Mouse (Mus musculus): ENCODE results near the gene Zfp85. TPM values are rescaled to one million over a fixed set of nuclear protein-coding genes. Genes with fewer than 3 reads are reported as not detected.
"Not testable (repeated sequence)": the region's sequence is repeated elsewhere in the genome, so short reads cannot be mapped to it uniquely, and the experiment has no call there.

The Zfp85 gene
- 6.5 and 8.1 TPM in 2 replicates for polyA plus RNA-seq (2015; fragmentation: Nextera tagmentation; extraction: Ambion mirVana)

DNA sequence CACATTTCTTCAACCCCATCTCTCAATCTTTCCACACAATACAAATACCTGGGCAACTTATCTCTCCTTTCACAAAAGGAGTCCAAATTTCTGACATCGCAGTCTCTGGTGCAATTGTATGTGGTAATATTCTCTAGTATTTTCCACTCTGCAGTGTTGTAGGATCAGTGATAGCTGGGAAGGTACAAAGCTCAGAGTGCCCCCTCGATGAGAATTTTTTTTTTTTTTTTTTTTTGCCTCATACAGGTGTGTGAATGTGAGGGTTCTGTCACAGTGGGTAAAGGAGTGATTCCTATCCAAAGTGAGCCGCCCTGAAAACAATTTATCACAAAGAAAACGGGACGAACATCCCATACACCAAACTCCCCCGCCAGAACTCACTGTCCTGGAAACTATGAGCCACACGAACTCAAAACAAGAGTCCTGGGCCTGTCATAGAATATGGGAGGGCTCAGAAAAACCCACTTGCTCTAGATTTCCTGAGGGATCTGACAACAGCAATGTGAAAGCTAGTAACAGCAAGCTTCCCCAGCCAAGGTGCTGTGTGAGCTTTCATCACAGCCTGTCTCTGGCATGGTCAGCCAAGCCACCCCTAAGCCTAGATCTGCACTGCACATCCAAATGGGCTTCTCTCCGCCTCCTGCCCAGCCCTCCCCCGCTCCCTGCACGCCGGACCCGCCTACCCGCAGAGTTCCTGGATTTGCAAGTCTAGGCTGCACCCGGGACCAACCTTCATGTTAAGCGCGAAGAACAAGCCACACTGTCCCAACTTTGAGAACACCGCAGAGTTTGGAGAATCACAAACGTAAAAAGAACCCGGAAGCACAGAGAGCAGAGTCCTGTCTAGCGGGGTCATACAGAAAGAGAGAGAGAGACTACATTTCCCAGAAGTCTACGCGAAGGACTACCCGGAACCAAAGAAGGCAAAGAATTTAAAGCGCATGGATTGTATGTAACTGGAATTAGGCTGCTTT is at the start of gene Zfp85:
TSS of gene Zfp85 (minus strand) at position 896 of the 974 bp plus-strand sequence.
- H3K27me3 ChIP-seq (replicated peaks) = no peaks in the 10 kb centered on the region
- peak within 1 kb of the TSS; percentile 75 for H3K4me3 ChIP-seq (replicated peaks)
- peaks cover 12% of the 10 kb centered on the region for H3K36me3 ChIP-seq
- peak within 1 kb of the TSS; percentile 73 for H3K4me2 ChIP-seq
- no peaks in the 10 kb centered on the region for H3K9me3 ChIP-seq (replicated peaks)
- H3K9ac ChIP-seq (replicated peaks) = peak within 1 kb of the TSS; percentile 60
- ATAC-seq (ENCODE audit: low FRiP score) = peak; percentile 96
- 9% methylated on average over 24 of the region's 24 CpGs for WGBS
- peaks cover 14% of the 10 kb centered on the region for H3K4me1 ChIP-seq
- peak within 1 kb of the TSS; percentile 79 for H3K27ac ChIP-seq (replicated peaks)

DNA sequence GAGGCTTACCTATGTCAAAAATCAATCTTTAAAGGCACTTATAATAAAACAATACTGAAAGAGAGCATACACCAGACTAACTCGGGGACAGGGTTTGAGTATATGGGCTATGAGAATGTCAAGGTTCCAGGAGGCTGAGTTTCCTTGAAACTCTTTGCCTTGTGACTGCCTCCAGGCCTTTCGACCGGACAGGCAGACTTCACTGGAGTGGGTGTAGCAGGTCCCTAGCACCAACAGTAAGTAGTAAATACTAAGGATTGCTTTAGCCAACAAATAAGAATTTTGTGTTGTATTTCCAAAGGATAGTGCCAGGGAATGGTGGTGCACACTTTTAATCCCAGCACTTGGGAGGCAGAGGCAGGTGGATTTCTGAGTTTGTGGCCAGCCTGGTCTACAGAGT is 44.1 kb upstream of the Zfp85 start:
- H3K36me3 ChIP-seq; H3K27me3 ChIP-seq (replicated peaks); ATAC-seq (ENCODE audit: low FRiP score); H3K9me3 ChIP-seq (replicated peaks); H3K9ac ChIP-seq (replicated peaks); H3K4me2 ChIP-seq; H3K27ac ChIP-seq (replicated peaks); H3K4me3 ChIP-seq (replicated peaks); H3K4me1 ChIP-seq: not testable (repeated sequence)
- 91% methylated on average over 3 of the region's 3 CpGs for whole genome bisulfite sequencing

DNA sequence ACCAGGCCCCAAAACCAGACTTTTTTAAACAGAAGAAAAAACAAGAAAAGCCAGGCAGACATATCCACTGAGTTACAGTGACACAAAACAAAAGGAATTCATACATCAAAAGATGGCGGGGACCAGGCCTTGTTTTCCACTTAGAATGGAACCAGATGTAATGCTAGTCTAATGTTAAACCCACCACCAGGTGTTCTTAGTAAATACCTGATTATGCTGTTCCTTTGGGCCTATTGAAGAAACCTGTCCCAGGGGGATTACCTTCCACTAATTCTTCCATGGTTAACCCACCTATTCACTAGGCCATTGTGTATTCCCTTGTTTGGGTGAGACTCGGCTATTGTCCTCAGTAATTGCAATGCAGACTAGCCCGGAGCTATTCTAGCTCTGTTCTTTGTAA is 43.6 kb upstream of the Zfp85 start:
- no peak for ATAC-seq (ENCODE audit: low FRiP score)
- H3K27me3 ChIP-seq (replicated peaks) = no peaks in the 10 kb centered on the region
- no peak overlapping the region for H3K4me3 ChIP-seq (replicated peaks)
- H3K4me2 ChIP-seq = no peak overlapping the region
- H3K27ac ChIP-seq (replicated peaks) = no peak overlapping the region
- WGBS = 53% methylated on average over 3 of the region's 3 CpGs
- H3K9me3 ChIP-seq (replicated peaks) = no peaks in the 10 kb centered on the region
- no peaks in the 10 kb centered on the region for H3K4me1 ChIP-seq
- no peaks in the 10 kb centered on the region for H3K36me3 ChIP-seq
- no peak overlapping the region for H3K9ac ChIP-seq (replicated peaks)

DNA sequence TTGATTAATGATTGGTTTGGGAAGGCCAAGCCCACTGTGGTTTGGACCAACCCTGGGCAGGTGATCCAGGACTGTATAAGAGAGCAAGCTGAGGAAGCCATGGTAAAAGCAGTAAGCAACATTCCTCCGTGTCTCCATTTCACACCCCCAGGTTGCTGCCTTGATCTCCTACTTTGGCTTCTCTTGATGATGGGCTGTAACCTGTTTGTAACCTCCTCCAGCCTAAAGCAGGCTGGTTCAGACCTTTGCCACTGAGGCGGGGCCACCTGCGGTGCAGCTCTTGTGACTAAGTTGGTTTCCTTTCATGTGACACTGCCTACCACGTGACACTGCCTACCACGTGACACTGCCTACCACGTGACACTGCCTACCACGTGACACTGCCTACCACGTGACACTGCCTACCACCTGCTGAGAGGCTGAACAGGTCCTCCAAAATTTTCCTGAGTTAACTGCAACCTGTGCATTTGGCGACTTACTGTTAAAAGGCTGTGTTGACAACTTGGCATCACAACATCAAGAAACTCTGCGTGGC is 37.0 kb upstream of the Zfp85 start:
- H3K9ac ChIP-seq (replicated peaks) = no peak overlapping the region
- WGBS = 94% methylated on average over 10 of the region's 10 CpGs

DNA sequence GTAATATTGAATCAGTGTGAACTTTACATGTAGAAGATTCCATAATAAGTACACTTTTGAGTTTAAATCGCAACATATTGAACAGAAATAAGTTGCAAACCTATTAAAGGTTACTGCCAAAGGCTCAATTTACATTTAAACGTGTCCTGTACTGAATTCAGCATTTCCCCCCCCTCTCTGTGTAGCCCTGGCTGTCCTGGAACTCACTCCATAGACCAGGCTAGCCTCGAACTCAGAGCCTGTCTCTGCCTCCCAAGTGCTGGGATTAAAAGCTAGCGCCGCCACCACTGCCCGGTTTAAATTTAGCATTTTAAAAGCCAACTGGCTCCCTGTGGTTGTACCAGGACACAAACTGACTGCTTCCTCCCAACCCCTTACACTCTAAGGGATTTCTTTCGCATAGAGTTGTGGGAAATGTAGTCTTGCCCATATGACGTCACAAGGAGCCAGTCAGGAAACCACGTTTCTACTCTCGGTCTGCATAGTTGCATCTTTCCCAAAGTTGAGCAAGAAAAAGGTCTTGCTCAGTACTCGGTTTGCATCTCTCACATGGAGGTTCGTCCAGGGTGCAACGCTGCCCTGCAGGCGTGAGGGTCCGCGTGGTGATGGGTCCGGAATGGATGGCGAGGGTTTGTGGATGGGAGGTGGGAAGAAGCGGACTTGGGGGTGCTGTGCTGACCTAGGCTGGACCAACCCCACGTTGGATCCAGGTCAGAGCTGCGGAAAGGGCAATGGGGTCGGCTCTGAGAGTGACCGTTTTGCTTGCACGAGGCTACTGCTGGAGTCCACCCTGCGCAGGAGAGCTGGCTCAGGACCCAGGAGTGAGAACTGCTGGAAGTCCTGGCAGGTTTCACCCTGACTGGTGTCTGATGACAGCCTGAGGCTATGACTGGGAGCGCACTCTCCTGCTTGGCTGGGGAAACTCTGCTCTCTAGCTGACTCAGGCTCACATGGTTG is 24.5 kb upstream of the Zfp85 start, which contains the start of gene Zfp493:
TSS of gene Zfp493 (plus strand) at position 429 of the 957 bp plus-strand sequence.
- Histone ChIP-seq H3K4me1 (peaks cover 5% of the 10 kb centered on the region), H3K27ac (replicated peaks) (peak within 1 kb of the TSS; percentile 52), H3K4me2 (peak within 1 kb of the TSS; percentile 72), H3K4me3 (replicated peaks) (peak within 1 kb of the TSS; percentile 58), H3K9ac (replicated peaks) (peak within 1 kb of the TSS; percentile 58), H3K9me3 (replicated peaks) (no peaks in the 10 kb centered on the region), H3K27me3 (replicated peaks) (no peaks in the 10 kb centered on the region), H3K36me3 (no peaks in the 10 kb centered on the region; the same call in 1 of the 2 replicates)
- peak; percentile 98 for ATAC-seq (ENCODE audit: low FRiP score)
- WGBS = 7% methylated on average over 26 of the region's 26 CpGs

More for the DNA sequence above, 37.0 kb upstream of the Zfp85 start:
- Histone ChIP-seq H3K27me3 (replicated peaks) (no peaks in the 10 kb centered on the region), H3K27ac (replicated peaks) (no peak overlapping the region), H3K36me3 (peaks cover 14% of the 10 kb centered on the region), H3K4me2 (no peak overlapping the region), H3K9me3 (replicated peaks) (0 out of 2 replicates have a peak, but pooled peaks cover 2% of the 10 kb centered on the region), H3K4me3 (replicated peaks) (no peak overlapping the region), H3K4me1 (no peaks in the 10 kb centered on the region)
- ATAC-seq (ENCODE audit: low FRiP score) = no peak

DNA sequence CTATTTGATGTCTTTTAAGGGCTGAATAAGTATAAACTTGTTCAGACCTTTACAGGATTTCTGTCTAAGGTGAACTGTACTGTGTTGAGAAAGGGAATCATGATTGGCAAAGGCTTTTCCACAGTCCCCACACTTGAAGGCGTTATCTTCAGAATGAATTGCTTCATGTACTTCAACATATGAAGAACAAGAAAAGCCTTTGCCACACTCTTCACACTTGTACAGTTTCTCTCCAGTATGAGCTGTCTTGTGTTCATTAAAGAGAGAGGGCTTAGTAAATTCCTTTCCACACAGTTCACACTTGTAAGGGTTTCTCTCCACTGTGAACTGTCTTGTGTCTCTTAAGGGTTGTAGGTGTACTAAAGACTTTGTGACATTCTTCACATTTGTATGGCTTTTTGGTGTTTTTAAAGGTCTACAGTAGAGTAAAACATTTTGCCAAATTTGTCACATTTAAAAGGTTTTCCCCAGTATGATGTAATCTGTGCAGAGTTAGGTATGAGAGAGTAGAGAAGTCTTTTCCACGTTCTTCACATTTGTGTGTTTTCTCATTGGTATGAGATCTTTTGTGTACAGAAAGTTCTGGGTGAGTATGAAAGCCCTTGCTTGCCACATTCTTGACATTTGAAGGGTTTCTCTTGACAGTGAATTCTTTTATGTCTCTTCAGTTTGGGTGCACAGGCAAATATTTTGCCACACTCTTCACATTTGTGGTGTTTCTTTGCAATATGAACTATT is 8.2 kb upstream of the Zfp85 start:
- Histone ChIP-seq H3K36me3 (no peaks in the 10 kb centered on the region), H3K9me3 (replicated peaks) (no peaks in the 10 kb centered on the region), H3K4me2 (no peak overlapping the region), H3K4me3 (replicated peaks) (no peak overlapping the region), H3K4me1 (no peaks in the 10 kb centered on the region), H3K9ac (replicated peaks) (no peak overlapping the region), H3K27me3 (replicated peaks) (no peaks in the 10 kb centered on the region), H3K27ac (replicated peaks) (no peak overlapping the region)
- ATAC-seq (ENCODE audit: low FRiP score) = no peak
- WGBS = 86% methylated on average over 2 of the region's 2 CpGs

DNA sequence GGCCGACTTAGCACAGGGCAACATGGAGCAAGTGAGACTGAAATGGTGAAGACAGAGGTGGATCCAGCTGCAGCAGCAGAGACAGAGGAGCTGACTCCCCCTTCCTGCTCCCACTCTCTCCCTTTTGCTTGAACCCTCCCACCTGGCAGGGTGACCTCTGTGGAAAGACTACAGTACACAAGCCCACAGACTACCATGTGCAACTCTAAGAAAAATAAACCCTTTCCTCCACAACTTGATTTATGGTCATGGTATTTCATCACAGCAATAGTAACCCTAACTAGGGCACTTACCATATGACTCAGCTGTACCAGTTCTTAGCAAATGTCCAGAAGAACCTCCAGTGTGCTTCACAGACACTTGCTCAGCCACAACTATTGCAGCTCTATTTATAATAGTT is 4.9 kb upstream of the Zfp85 start:
- Histone ChIP-seq H3K4me1 (peaks cover 5% of the 10 kb centered on the region; the same call in 1 of the 2 replicates), H3K4me2 (no peak overlapping the region), H3K27me3 (replicated peaks) (no peaks in the 10 kb centered on the region), H3K27ac (replicated peaks) (no peak overlapping the region), H3K9ac (replicated peaks) (no peak overlapping the region), H3K36me3 (no peaks in the 10 kb centered on the region), H3K9me3 (replicated peaks) (no peaks in the 10 kb centered on the region), H3K4me3 (replicated peaks) (no peak overlapping the region)
- 90% methylated on average over 1 of the region's 1 CpGs for whole genome bisulfite sequencing
- ATAC-seq (ENCODE audit: low FRiP score) = no peak

DNA sequence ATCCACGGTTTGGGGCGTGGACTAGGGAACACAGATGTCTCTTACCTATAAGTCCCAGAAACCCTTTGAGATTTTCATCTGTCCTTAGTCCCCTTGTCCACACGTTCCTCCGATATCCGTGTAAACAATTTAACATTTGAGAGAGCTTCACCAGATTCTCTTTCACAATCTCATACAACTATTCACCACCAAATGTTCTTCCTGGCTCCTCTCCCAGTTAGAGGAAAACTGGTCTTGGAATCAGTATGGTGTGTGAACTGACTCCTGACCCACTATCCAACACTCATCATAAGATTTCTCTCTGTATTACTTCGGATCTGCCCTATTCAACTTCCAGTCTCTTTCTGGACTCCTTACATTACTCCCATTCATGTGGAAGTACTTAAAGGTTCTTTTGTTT is 733 bp upstream of the Zfp85 start:
- Histone ChIP-seq H3K9me3 (replicated peaks) (no peaks in the 10 kb centered on the region), H3K27ac (replicated peaks) (no peak overlapping the region), H3K4me2 (peak overlapping the region; percentile 73), H3K36me3 (peaks cover 9% of the 10 kb centered on the region; the same call in 1 of the 2 replicates), H3K9ac (replicated peaks) (no peak overlapping the region), H3K27me3 (replicated peaks) (no peaks in the 10 kb centered on the region), H3K4me1 (peaks cover 14% of the 10 kb centered on the region), H3K4me3 (replicated peaks) (no peak overlapping the region)
- ATAC-seq (ENCODE audit: low FRiP score) = no peak
- WGBS = 90% methylated on average over 6 of the region's 6 CpGs

DNA sequence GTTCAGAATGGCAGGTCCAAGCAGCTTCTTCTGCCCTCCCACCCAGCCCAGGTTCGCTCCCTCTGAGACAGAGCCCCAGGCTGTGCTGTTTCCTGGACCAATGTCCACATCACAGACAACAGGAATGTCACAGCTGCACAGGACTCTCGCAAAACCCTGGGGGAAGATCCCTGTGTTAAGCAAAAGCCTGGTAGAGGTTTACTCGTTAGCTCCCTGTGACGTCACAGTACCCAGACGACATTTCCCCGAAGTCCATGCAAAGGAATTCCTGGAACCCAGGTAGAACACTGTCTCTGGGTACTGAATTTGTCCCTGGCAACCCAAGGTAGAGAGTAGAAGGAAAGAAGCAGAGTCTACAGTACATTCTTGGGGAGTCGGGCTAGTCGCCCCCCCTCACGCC is 11.1 kb downstream of the Zfp85 start:
- Histone ChIP-seq H3K9me3 (replicated peaks) (0 out of 2 replicates have a peak, but pooled peaks cover 6% of the 10 kb centered on the region), H3K36me3 (peaks cover 20% of the 10 kb centered on the region), H3K27ac (replicated peaks) (no peak overlapping the region), H3K27me3 (replicated peaks) (no peaks in the 10 kb centered on the region), H3K9ac (replicated peaks) (no peak overlapping the region), H3K4me2 (no peak overlapping the region), H3K4me1 (no peaks in the 10 kb centered on the region), H3K4me3 (replicated peaks) (no peak overlapping the region)
- whole genome bisulfite sequencing = 90% methylated on average over 9 of the region's 9 CpGs
- no peak for ATAC-seq (ENCODE audit: low FRiP score)

DNA sequence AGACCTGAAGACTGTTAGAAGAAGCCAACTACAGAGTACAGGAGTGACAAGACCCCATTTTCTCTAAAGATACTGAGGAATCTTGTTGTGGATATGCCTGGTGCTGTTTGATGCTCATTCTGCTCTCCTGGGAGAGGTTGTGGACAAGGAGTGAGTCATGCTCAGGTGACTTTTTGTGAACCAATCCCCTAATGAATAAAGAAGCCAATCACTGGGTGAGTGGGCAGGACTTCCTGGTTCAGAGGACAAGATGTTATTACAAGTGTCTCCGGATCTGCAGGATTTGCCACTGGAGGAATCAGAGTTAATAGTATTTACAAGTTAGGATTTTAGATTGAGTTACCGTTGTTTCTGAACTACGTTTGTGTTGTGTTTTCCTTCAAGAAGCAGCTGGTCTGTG is 12.1 kb downstream of the Zfp85 start:
- WGBS = 97% methylated on average over 3 of the region's 3 CpGs
- Histone ChIP-seq H3K9me3 (replicated peaks) (no peaks in the 10 kb centered on the region), H3K36me3 (peaks cover 11% of the 10 kb centered on the region), H3K4me3 (replicated peaks) (no peak overlapping the region), H3K4me1 (no peaks in the 10 kb centered on the region), H3K4me2 (no peak overlapping the region), H3K27me3 (replicated peaks) (no peaks in the 10 kb centered on the region), H3K27ac (replicated peaks) (no peak overlapping the region), H3K9ac (replicated peaks) (no peak overlapping the region)
- ATAC-seq (ENCODE audit: low FRiP score) = no peak

DNA sequence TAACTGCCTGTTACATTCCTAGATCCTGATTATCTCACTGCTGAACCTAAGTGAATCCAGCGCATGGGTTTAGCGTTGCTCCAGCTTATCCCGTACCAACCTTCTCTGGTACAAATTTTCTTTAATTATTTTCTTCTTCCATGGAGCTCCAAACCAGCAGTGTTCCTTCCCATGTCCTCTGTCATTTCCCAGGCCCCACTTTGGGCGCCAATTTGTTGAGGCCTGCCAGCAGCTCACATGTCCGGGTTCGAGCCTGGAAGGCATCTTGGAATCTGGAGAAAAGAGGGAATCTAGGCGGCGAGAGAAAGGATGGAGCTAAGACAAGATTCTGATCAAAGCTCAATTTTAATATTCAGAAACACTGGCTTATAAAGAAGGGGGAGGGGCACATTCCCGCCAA is 20.6 kb downstream of the Zfp85 start:
- H3K4me2 ChIP-seq; H3K9ac ChIP-seq (replicated peaks); H3K4me1 ChIP-seq; H3K9me3 ChIP-seq (replicated peaks); ATAC-seq (ENCODE audit: low FRiP score); H3K4me3 ChIP-seq (replicated peaks); H3K27me3 ChIP-seq (replicated peaks); H3K27ac ChIP-seq (replicated peaks); H3K36me3 ChIP-seq: not testable (repeated sequence)
- WGBS = 96% methylated on average over 9 of the region's 9 CpGs

Data from neural tube, embryonic 15.5 days (tissue).